Mouse (Mus musculus) heart, adult 2 months (tissue): ENCODE data around the gene Tmem221. TPM values are rescaled to one million over a fixed set of nuclear protein-coding genes. Genes with fewer than 3 reads are reported as not detected.
A peak's percentile ranks its signal among the peaks of the same experiment; 100 is the strongest.

Experiments used
- DNase-seq, 2 experiments: peaks; one replicate each; pipeline ENCODE4 v3.0.0; 2021
- H3K27ac ChIP-seq: fragments of 200-600 bp; 2 replicates; pipeline ENCODE4 v1.8.1; 2022
- H3K27me3 ChIP-seq: fragments of 200-500 bp; 2 replicates; pipeline ENCODE4 v1.6.1; 2012; ENCODE audit warnings: mild to moderate bottlenecking, low read length, inconsistent platforms, mixed read lengths; ENCODE audit not compliant: control insufficient read depth, insufficient read depth
- H3K36me3 ChIP-seq: fragments of 200-500 bp; 2 replicates; pipeline ENCODE4 v1.6.1; 2012; ENCODE audit warnings: low read length, inconsistent platforms; ENCODE audit not compliant: control insufficient read depth, insufficient read depth
- H3K4me1 ChIP-seq: fragments of 200-500 bp; 2 replicates; pipeline ENCODE4 v1.6.1; 2011; ENCODE audit warnings: low read length; ENCODE audit not compliant: control insufficient read depth, insufficient read depth
- H3K4me3 ChIP-seq: fragments of 200-600 bp; 2 replicates; pipeline ENCODE4 v1.8.1; 2022
- H3K79me2 ChIP-seq: fragments of 200-500 bp; replicated peaks from 2 replicates; pipeline ENCODE4 v1.6.1; 2012; ENCODE audit warnings: mild to moderate bottlenecking, inconsistent platforms, low read length, moderate library complexity, mixed read lengths; ENCODE audit not compliant: control insufficient read depth, insufficient read depth
- H3K9ac ChIP-seq: fragments of 200-500 bp; 2 replicates; pipeline ENCODE4 v1.6.1; 2012; ENCODE audit warnings: low read depth, mild to moderate bottlenecking, control low read depth, inconsistent platforms, low read length, mixed read lengths
- CTCF ChIP-seq: fragments of 200-600 bp; IDR thresholded peaks from 2 replicates; pipeline ENCODE4 v1.8.1; 2022; ENCODE audit warnings: antibody characterized with exemption, mild to moderate bottlenecking, moderate library complexity
- EP300 ChIP-seq: fragments of 200-500 bp; IDR thresholded peaks from 2 replicates; pipeline ENCODE4 v1.6.1; 2011; ENCODE audit warnings: low read depth, low read length, control low read depth; ENCODE audit not compliant: insufficient read depth
- POLR2A ChIP-seq: fragments of 200-500 bp; IDR thresholded peaks from 2 replicates; pipeline ENCODE4 v1.6.1; 2011; ENCODE audit warnings: mild to moderate bottlenecking, low read depth, low read length, control low read depth; ENCODE audit not compliant: insufficient read depth
- WGBS: fragments of 180-500 bp; shearing (Covaris S2); methylation state at CpG from one replicate; pipeline ENCODE4 v1.1.7; 2018; 5-methylcytosine and 5-hydroxymethylcytosine counted together
- intact Hi-C: fragments of 180-260 bp; cut with DNase I; formaldehyde crosslinking; loops from one replicate; pipeline ENCODE4 v1.15.1; 2025
- polyA plus RNA-seq: library from polyadenylated mRNA; depleted of rRNA; stranded (reverse); fragments of >200 nt; gene quantifications from 2 replicates; pipeline ENCODE4 v1.2.3, GENCODE M21; 2012
- total RNA-seq, 2 experiments: library from RNA; stranded (reverse); gene quantifications; 2 replicates each; pipeline ENCODE4 v1.2.3; 2021

Gene Tmem221
- total and polyA plus RNA-seq, 3 experiments: 0.16 to 0.51 TPM; not detected in 1

GRCm38 (mm10) chr8:71574426-71574825 lies 15.8 kb upstream of the Tmem221 start:
- intact Hi-C loops: no loop called here
- no peak for TF ChIP-seq EP300
- TF ChIP-seq POLR2A: no peak
- TF ChIP-seq CTCF: no peak
- no peak for DNase-seq
- H3K27me3 ChIP-seq: no peaks in the 10 kb centered on the region
- no peaks in the 10 kb centered on the region for H3K36me3 ChIP-seq
- H3K4me1 ChIP-seq: peaks cover 2% of the 10 kb centered on the region
- WGBS: 51% methylated on average over 7 of the region's 7 CpGs
- H3K27ac ChIP-seq: peak overlapping the region; percentile 72
- no peak overlapping the region for H3K9ac ChIP-seq
- H3K4me3 ChIP-seq: no peak overlapping the region
- no peaks in the 10 kb centered on the region; the same call in 1 of the 2 replicates for H3K79me2 ChIP-seq

GRCm38 (mm10) chr8:71572847-71573633 lies 14.4 kb upstream of the Tmem221 start:
- TF ChIP-seq CTCF (no peak), POLR2A (no peak), EP300 (no peak)
- Histone ChIP-seq H3K27me3 (no peaks in the 10 kb centered on the region), H3K4me1 (peaks cover 2% of the 10 kb centered on the region), H3K79me2 (no peaks in the 10 kb centered on the region; the same call in 1 of the 2 replicates), H3K36me3 (no peaks in the 10 kb centered on the region), H3K4me3 (no peak overlapping the region), H3K9ac (no peak overlapping the region), H3K27ac (peak overlapping the region; percentile 60)
- DNase-seq: peak; percentile 75 to 85
- 41% methylated on average over 9 of the region's 9 CpGs for WGBS
- intact Hi-C loops: no loop called here

GRCm38 (mm10) chr8:71572077-71572476 lies 13.4 kb upstream of the Tmem221 start:
- Histone ChIP-seq H3K79me2 (no peaks in the 10 kb centered on the region; the same call in 1 of the 2 replicates), H3K4me1 (peaks cover 4% of the 10 kb centered on the region), H3K27me3 (no peaks in the 10 kb centered on the region), H3K27ac (peak overlapping the region; percentile 48), H3K4me3 (no peak overlapping the region), H3K36me3 (no peaks in the 10 kb centered on the region), H3K9ac (no peak overlapping the region)
- TF ChIP-seq POLR2A (no peak), CTCF (peak; percentile 30)
- DNase-seq: no peak
- intact Hi-C loops: no loop called here
- WGBS: 64% methylated on average over 2 of the region's 2 CpGs

GRCm38 (mm10) chr8:71570291-71570954 lies 11.8 kb upstream of the Tmem221 start:
- Histone ChIP-seq H3K4me3 (peak overlapping the region; percentile 64), H3K79me2 (no peaks in the 10 kb centered on the region; the same call in 1 of the 2 replicates), H3K9ac (peak overlapping the region; percentile 62), H3K27me3 (no peaks in the 10 kb centered on the region), H3K27ac (peak overlapping the region; percentile 96), H3K4me1 (peaks cover 4% of the 10 kb centered on the region), H3K36me3 (no peaks in the 10 kb centered on the region)
- TF ChIP-seq CTCF (no peak), EP300 (0 out of 2 replicates have a peak, but pooled peaks have one; percentile 22), POLR2A (no peak)
- 2% methylated on average over 41 of the region's 41 CpGs for WGBS
- peak in 1 of 2 experiments; percentile 90 for DNase-seq
- intact Hi-C loops: no loop called here

- Histone ChIP-seq H3K4me1 (peaks cover 4% of the 10 kb centered on the region), H3K79me2 (no peaks in the 10 kb centered on the region; the same call in 1 of the 2 replicates), H3K27ac (peak overlapping the region; percentile 96), H3K36me3 (no peaks in the 10 kb centered on the region), H3K27me3 (no peaks in the 10 kb centered on the region), H3K9ac (peak overlapping the region; percentile 67), H3K4me3 (peak overlapping the region; percentile 64)
- WGBS: 5% methylated on average over 51 of the region's 51 CpGs
- TF ChIP-seq EP300 (0 out of 2 replicates have a peak, but pooled peaks have one; percentile 7), POLR2A (peak; percentile 15), CTCF (no peak)
- intact Hi-C loops: no loop called here
- peak; percentile 83 to 88 for DNase-seq
Measured at GRCm38 (mm10) chr8:71569366-71570290, 11.0 kb upstream of the Tmem221 start.
